Mouse (Mus musculus) thymus, adult 2 months (tissue): Measurements from ENCODE around the gene Wdr74. TPM values are rescaled to one million over a fixed set of nuclear protein-coding genes. Genes with fewer than 3 reads are reported as not detected.

Experiments
- DNase-seq: peaks from one replicate; pipeline ENCODE4 v3.0.0; 2021
- H3K27ac ChIP-seq: fragments of 200-500 bp; 2 replicates; pipeline ENCODE4 v1.5.1; 2012; ENCODE audit warnings: low read length, control low read depth; ENCODE audit not compliant: control insufficient read depth, insufficient read depth
- H3K27me3 ChIP-seq: fragments of 200-500 bp; 2 replicates; pipeline ENCODE4 v1.6.1; 2012; ENCODE audit warnings: mild to moderate bottlenecking, low read length, moderate library complexity, mixed read lengths; ENCODE audit not compliant: control insufficient read depth, insufficient read depth
- H3K36me3 ChIP-seq: fragments of 200-500 bp; 2 replicates; pipeline ENCODE4 v1.6.1; 2012; ENCODE audit warnings: mild to moderate bottlenecking, low read length, moderate library complexity; ENCODE audit not compliant: control insufficient read depth, insufficient read depth
- H3K4me1 ChIP-seq: fragments of 200-500 bp; replicated peaks from 2 replicates; pipeline ENCODE4 v1.6.1; 2012; ENCODE audit warnings: low read length; ENCODE audit not compliant: control insufficient read depth, insufficient read depth
- H3K4me3 ChIP-seq: fragments of 200-500 bp; 2 replicates; pipeline ENCODE4 v1.5.1; 2012; ENCODE audit warnings: mild to moderate bottlenecking, low read length, control low read depth, moderate library complexity; ENCODE audit not compliant: control insufficient read depth, insufficient read depth
- CTCF ChIP-seq: fragments of 200-500 bp; IDR thresholded peaks from 2 replicates; pipeline ENCODE4 v1.5.1; 2012; ENCODE audit warnings: mild to moderate bottlenecking, control low read depth, low read length, moderate library complexity, borderline replicate concordance; ENCODE audit not compliant: control insufficient read depth, poor library complexity, insufficient read depth; ENCODE audit errors: extremely low read depth
- POLR2A ChIP-seq: fragments of 200-500 bp; IDR thresholded peaks from 2 replicates; pipeline ENCODE4 v1.6.1; 2012; ENCODE audit warnings: mild to moderate bottlenecking, low read length, control low read depth, moderate library complexity; ENCODE audit not compliant: control insufficient read depth, poor library complexity, insufficient read depth; ENCODE audit errors: extremely low read depth
- WGBS: fragments of 180-500 bp; shearing (Covaris S2); methylation state at CpG from one replicate; pipeline ENCODE4 v1.1.7; 2018; 5-methylcytosine and 5-hydroxymethylcytosine counted together
- polyA plus RNA-seq: library from polyadenylated mRNA; depleted of rRNA; stranded (reverse); fragments of >200 nt; gene quantifications from 2 replicates; pipeline ENCODE4 v1.2.3, GENCODE M21; 2012; rRNA removed

The Wdr74 gene
- 49.2 and 54.7 TPM in 2 replicates for polyA plus RNA-seq

- peak; percentile 90 for DNase-seq
- Histone ChIP-seq H3K27me3 (no peaks in the 10 kb centered on the region), H3K27ac (0 out of 2 replicates have a peak within 1 kb of the TSS, but pooled peaks have one; percentile 23), H3K36me3 (no peaks in the 10 kb centered on the region; the same call in 1 of the 2 replicates), H3K4me3 (peak within 1 kb of the TSS; percentile 69), H3K4me1 (peaks cover 4% of the 10 kb centered on the region)
- peak; percentile 61 for TF ChIP-seq POLR2A
- TF ChIP-seq CTCF: no peak
- under 1% methylated on average over 32 of the region's 32 CpGs for WGBS
Observed at GRCm38 (mm10) chr19:8735389-8736159, at the start of gene Wdr74. TSS of gene Wdr74 (plus strand) at chr19:8735827.

GRCm38 (mm10) chr19:8691871-8692539 lies 43.6 kb upstream of the Wdr74 start:
- 69% methylated on average over 9 of the region's 9 CpGs for WGBS
- no peak for DNase-seq
- Histone ChIP-seq H3K4me1 (no peaks in the 10 kb centered on the region), H3K4me3 (no peak overlapping the region), H3K27ac (no peak overlapping the region), H3K36me3 (no peaks in the 10 kb centered on the region), H3K27me3 (no peaks in the 10 kb centered on the region)
- TF ChIP-seq POLR2A: no peak
- TF ChIP-seq CTCF: no peak

GRCm38 (mm10) chr19:8692740-8693139 lies 42.9 kb upstream of the Wdr74 start:
- 95% methylated on average over 5 of the region's 5 CpGs for WGBS
- H3K4me3 ChIP-seq: no peak overlapping the region
- no peak for TF ChIP-seq CTCF
- no peak for TF ChIP-seq POLR2A
- no peak for DNase-seq
- H3K27me3 ChIP-seq: no peaks in the 10 kb centered on the region
- H3K36me3 ChIP-seq: no peaks in the 10 kb centered on the region
- H3K4me1 ChIP-seq: no peaks in the 10 kb centered on the region
- no peak overlapping the region for H3K27ac ChIP-seq

GRCm38 (mm10) chr19:8695330-8695729 lies 40.3 kb upstream of the Wdr74 start:
- no peak overlapping the region for H3K27ac ChIP-seq
- 41% methylated on average over 6 of the region's 6 CpGs for WGBS

GRCm38 (mm10) chr19:8699652-8700051 lies 36.0 kb upstream of the Wdr74 start:
- H3K27me3 ChIP-seq: no peaks in the 10 kb centered on the region
- no peaks in the 10 kb centered on the region for H3K4me1 ChIP-seq
- no peak overlapping the region for H3K4me3 ChIP-seq
- no peak for DNase-seq
- WGBS: 88% methylated on average over 9 of the region's 9 CpGs
- TF ChIP-seq CTCF (no peak), POLR2A (no peak)
- no peak overlapping the region for H3K27ac ChIP-seq
- no peaks in the 10 kb centered on the region for H3K36me3 ChIP-seq

More at GRCm38 (mm10) chr19:8695330-8695729, 40.3 kb upstream of the Wdr74 start:
- peak; percentile 76 for DNase-seq
- Histone ChIP-seq H3K27me3 (no peaks in the 10 kb centered on the region), H3K4me3 (no peak overlapping the region), H3K36me3 (no peaks in the 10 kb centered on the region), H3K4me1 (no peaks in the 10 kb centered on the region)
- TF ChIP-seq CTCF (peak; percentile 61; the same call in 1 of the 2 replicates), POLR2A (no peak)

GRCm38 (mm10) chr19:8702458-8702857 lies 33.2 kb upstream of the Wdr74 start:
- no peak overlapping the region for H3K27ac ChIP-seq
- TF ChIP-seq POLR2A: no peak
- no peak for TF ChIP-seq CTCF
- H3K4me3 ChIP-seq: no peak overlapping the region
- no peak for DNase-seq
- whole genome bisulfite sequencing: 36% methylated on average over 3 of the region's 3 CpGs
- no peaks in the 10 kb centered on the region for H3K27me3 ChIP-seq
- H3K4me1 ChIP-seq: no peaks in the 10 kb centered on the region
- H3K36me3 ChIP-seq: peaks cover 4% of the 10 kb centered on the region

GRCm38 (mm10) chr19:8703571-8703970 lies 32.1 kb upstream of the Wdr74 start:
- 85% methylated on average over 4 of the region's 4 CpGs for WGBS

More at GRCm38 (mm10) chr19:8703571-8703970, 32.1 kb upstream of the Wdr74 start:
- no peaks in the 10 kb centered on the region for H3K4me1 ChIP-seq
- H3K36me3 ChIP-seq: peaks cover 15% of the 10 kb centered on the region
- TF ChIP-seq POLR2A (no peak), CTCF (no peak)
- no peak overlapping the region for H3K27ac ChIP-seq
- no peaks in the 10 kb centered on the region for H3K27me3 ChIP-seq
- DNase-seq: no peak
- H3K4me3 ChIP-seq: no peak overlapping the region
